Mouse (Mus musculus): ENCODE data around the gene Trim46. TPM values are rescaled to one million over a fixed set of nuclear protein-coding genes. Genes with fewer than 3 reads are reported as not detected.

Gene Trim46
- polyA plus RNA-seq, 1 experiment from 2014 or later: 4.4 TPM

GRCm38 (mm10) chr3:89244982-89245687 lies 974 bp downstream of the Trim46 start:
- Histone ChIP-seq H3K4me3 (replicated peaks; ENCODE audit: low read length) (peak overlapping the region; percentile 76), H3K4me2 (ENCODE audit: low read depth, low read length) (peak overlapping the region; percentile 75), H3K4me1 (ENCODE audit: control insufficient read depth, insufficient read depth, low read length) (peaks cover 14% of the 10 kb centered on the region), H3K36me3 (ENCODE audit: control insufficient read depth, insufficient read depth, low read length) (peaks cover 3% of the 10 kb centered on the region; the same call in 1 of the 2 replicates), H3K27me3 (ENCODE audit: control insufficient read depth, insufficient read depth, low read length) (no peaks in the 10 kb centered on the region), H3K9me3 (replicated peaks; ENCODE audit: control insufficient read depth, low read length) (no peaks in the 10 kb centered on the region), H3K9ac (ENCODE audit: low read length) (peak overlapping the region; percentile 59), H3K27ac (ENCODE audit: low read length) (peak overlapping the region; percentile 50; the same call in 1 of the 2 replicates)
- 1% methylated on average over 14 of the region's 26 CpGs for WGBS
- ATAC-seq (ENCODE audit: insufficient read depth, low FRiP score): 0 out of 2 replicates have a peak, but pooled peaks have one; percentile 35

GRCm38 (mm10) chr3:89244158-89244981 lies 1.7 kb downstream of the Trim46 start:
- no peak overlapping the region for H3K27ac ChIP-seq (ENCODE audit: low read length)
- H3K9ac ChIP-seq (ENCODE audit: low read length): peak overlapping the region; percentile 59
- H3K9me3 ChIP-seq (replicated peaks; ENCODE audit: control insufficient read depth, low read length): no peaks in the 10 kb centered on the region
- no peaks in the 10 kb centered on the region for H3K27me3 ChIP-seq (ENCODE audit: control insufficient read depth, insufficient read depth, low read length)
- H3K4me1 ChIP-seq (ENCODE audit: control insufficient read depth, insufficient read depth, low read length): peaks cover 12% of the 10 kb centered on the region
- 19% methylated on average over 25 of the region's 25 CpGs for WGBS
- peak overlapping the region; percentile 75 for H3K4me2 ChIP-seq (ENCODE audit: low read depth, low read length)
- H3K4me3 ChIP-seq (replicated peaks; ENCODE audit: low read length): peak overlapping the region; percentile 76
- ATAC-seq (ENCODE audit: insufficient read depth, low FRiP score): peak; percentile 18; the same call in 1 of the 2 replicates
- peaks cover 3% of the 10 kb centered on the region; the same call in 1 of the 2 replicates for H3K36me3 ChIP-seq (ENCODE audit: control insufficient read depth, insufficient read depth, low read length)

- no peaks in the 10 kb centered on the region for H3K36me3 ChIP-seq (ENCODE audit: control insufficient read depth, insufficient read depth, low read length)
- peaks cover 12% of the 10 kb centered on the region for H3K4me1 ChIP-seq (ENCODE audit: control insufficient read depth, insufficient read depth, low read length)
- no peak overlapping the region for H3K4me3 ChIP-seq (replicated peaks; ENCODE audit: low read length)
- no peaks in the 10 kb centered on the region for H3K27me3 ChIP-seq (ENCODE audit: control insufficient read depth, insufficient read depth, low read length)
- WGBS: 20% methylated on average over 14 of the region's 14 CpGs
- peak; percentile 51; the same call in 1 of the 2 replicates for ATAC-seq (ENCODE audit: insufficient read depth, low FRiP score)
- peak overlapping the region; percentile 75; the same call in 1 of the 2 replicates for H3K4me2 ChIP-seq (ENCODE audit: low read depth, low read length)
- H3K9me3 ChIP-seq (replicated peaks; ENCODE audit: control insufficient read depth, low read length): no peaks in the 10 kb centered on the region
- H3K27ac ChIP-seq (ENCODE audit: low read length): no peak overlapping the region
- H3K9ac ChIP-seq (ENCODE audit: low read length): no peak overlapping the region
Measured at GRCm38 (mm10) chr3:89243609-89244008, 2.5 kb downstream of the Trim46 start.

GRCm38 (mm10) chr3:89242331-89242895 lies 3.7 kb downstream of the Trim46 start:
- H3K4me2 ChIP-seq (ENCODE audit: low read depth, low read length): no peak overlapping the region
- H3K36me3 ChIP-seq (ENCODE audit: control insufficient read depth, insufficient read depth, low read length): no peaks in the 10 kb centered on the region
- WGBS: 68% methylated on average over 9 of the region's 9 CpGs
- peaks cover 11% of the 10 kb centered on the region for H3K4me1 ChIP-seq (ENCODE audit: control insufficient read depth, insufficient read depth, low read length)
- H3K27ac ChIP-seq (ENCODE audit: low read length): no peak overlapping the region
- H3K9me3 ChIP-seq (replicated peaks; ENCODE audit: control insufficient read depth, low read length): no peaks in the 10 kb centered on the region
- H3K27me3 ChIP-seq (ENCODE audit: control insufficient read depth, insufficient read depth, low read length): no peaks in the 10 kb centered on the region
- ATAC-seq (ENCODE audit: insufficient read depth, low FRiP score): no peak
- no peak overlapping the region for H3K9ac ChIP-seq (ENCODE audit: low read length)
- no peak overlapping the region for H3K4me3 ChIP-seq (replicated peaks; ENCODE audit: low read length)

- ATAC-seq (ENCODE audit: insufficient read depth, low FRiP score): peak; percentile 8; the same call in 1 of the 2 replicates
- H3K9ac ChIP-seq (ENCODE audit: low read length): no peak overlapping the region
- H3K27ac ChIP-seq (ENCODE audit: low read length): no peak overlapping the region
- peak overlapping the region; percentile 22; the same call in 1 of the 2 replicates for H3K4me2 ChIP-seq (ENCODE audit: low read depth, low read length)
- H3K4me1 ChIP-seq (ENCODE audit: control insufficient read depth, insufficient read depth, low read length): peaks cover 10% of the 10 kb centered on the region
- no peaks in the 10 kb centered on the region for H3K27me3 ChIP-seq (ENCODE audit: control insufficient read depth, insufficient read depth, low read length)
- 51% methylated on average over 12 of the region's 12 CpGs for WGBS
- H3K36me3 ChIP-seq (ENCODE audit: control insufficient read depth, insufficient read depth, low read length): no peaks in the 10 kb centered on the region
- no peak overlapping the region for H3K4me3 ChIP-seq (replicated peaks; ENCODE audit: low read length)
- H3K9me3 ChIP-seq (replicated peaks; ENCODE audit: control insufficient read depth, low read length): no peaks in the 10 kb centered on the region
Measured at GRCm38 (mm10) chr3:89238494-89238893, 7.6 kb downstream of the Trim46 start.

GRCm38 (mm10) chr3:89237682-89238081 lies 8.4 kb downstream of the Trim46 start:
- Histone ChIP-seq H3K9me3 (replicated peaks; ENCODE audit: control insufficient read depth, low read length) (no peaks in the 10 kb centered on the region), H3K4me2 (ENCODE audit: low read depth, low read length) (peak overlapping the region; percentile 22; the same call in 1 of the 2 replicates), H3K36me3 (ENCODE audit: control insufficient read depth, insufficient read depth, low read length) (no peaks in the 10 kb centered on the region), H3K4me3 (replicated peaks; ENCODE audit: low read length) (no peak overlapping the region), H3K9ac (ENCODE audit: low read length) (peak overlapping the region; percentile 18; the same call in 1 of the 2 replicates), H3K4me1 (ENCODE audit: control insufficient read depth, insufficient read depth, low read length) (peaks cover 14% of the 10 kb centered on the region), H3K27me3 (ENCODE audit: control insufficient read depth, insufficient read depth, low read length) (no peaks in the 10 kb centered on the region), H3K27ac (ENCODE audit: low read length) (no peak overlapping the region)
- no peak for ATAC-seq (ENCODE audit: insufficient read depth, low FRiP score)
- WGBS: 88% methylated on average over 21 of the region's 21 CpGs

GRCm38 (mm10) chr3:89236516-89236915 lies 9.6 kb downstream of the Trim46 start:
- 85% methylated on average over 10 of the region's 10 CpGs for WGBS
- no peaks in the 10 kb centered on the region for H3K27me3 ChIP-seq (ENCODE audit: control insufficient read depth, insufficient read depth, low read length)
- H3K9me3 ChIP-seq (replicated peaks; ENCODE audit: control insufficient read depth, low read length): no peaks in the 10 kb centered on the region
- H3K27ac ChIP-seq (ENCODE audit: low read length): no peak overlapping the region
- H3K9ac ChIP-seq (ENCODE audit: low read length): no peak overlapping the region
- no peak overlapping the region for H3K4me3 ChIP-seq (replicated peaks; ENCODE audit: low read length)
- H3K36me3 ChIP-seq (ENCODE audit: control insufficient read depth, insufficient read depth, low read length): no peaks in the 10 kb centered on the region
- no peak for ATAC-seq (ENCODE audit: insufficient read depth, low FRiP score)
- H3K4me1 ChIP-seq (ENCODE audit: control insufficient read depth, insufficient read depth, low read length): peaks cover 14% of the 10 kb centered on the region
- no peak overlapping the region for H3K4me2 ChIP-seq (ENCODE audit: low read depth, low read length)

GRCm38 (mm10) chr3:89233562-89234110 lies 12.5 kb downstream of the Trim46 start:
- peak overlapping the region; percentile 56; the same call in 1 of the 2 replicates for H3K9ac ChIP-seq (ENCODE audit: low read length)
- peaks cover 17% of the 10 kb centered on the region for H3K4me1 ChIP-seq (ENCODE audit: control insufficient read depth, insufficient read depth, low read length)
- H3K4me2 ChIP-seq (ENCODE audit: low read depth, low read length): peak overlapping the region; percentile 35
- no peaks in the 10 kb centered on the region for H3K27me3 ChIP-seq (ENCODE audit: control insufficient read depth, insufficient read depth, low read length)
- no peaks in the 10 kb centered on the region for H3K9me3 ChIP-seq (replicated peaks; ENCODE audit: control insufficient read depth, low read length)
- peak overlapping the region; percentile 77 for H3K27ac ChIP-seq (ENCODE audit: low read length)
- no peaks in the 10 kb centered on the region for H3K36me3 ChIP-seq (ENCODE audit: control insufficient read depth, insufficient read depth, low read length)
- WGBS: 48% methylated on average over 14 of the region's 14 CpGs
- peak; percentile 83 for ATAC-seq (ENCODE audit: insufficient read depth, low FRiP score)
- H3K4me3 ChIP-seq (replicated peaks; ENCODE audit: low read length): no peak overlapping the region

Measured in stomach, embryonic 16.5 days (tissue).